Mouse (Mus musculus): Measurements from ENCODE around the gene Kdm5b. TPM values are rescaled to one million over a fixed set of nuclear protein-coding genes. Genes with fewer than 3 reads are reported as not detected.
"Not testable (repeated sequence)": the region's sequence is repeated elsewhere in the genome, so short reads cannot be mapped to it uniquely, and the experiment has no call there.

Kdm5b gene
- polyA plus RNA-seq, 1 experiment from 2014 or later, result 102 TPM

GRCm38 (mm10) chr1:134521163-134521562, 38.8 kb upstream of the Kdm5b start:
- H3K9ac ChIP-seq (replicated peaks), result no peak overlapping the region
- no peak overlapping the region for H3K4me2 ChIP-seq (replicated peaks)
- H3K9me3 ChIP-seq, result no peaks in the 10 kb centered on the region
- no peak for ATAC-seq (ENCODE audit: low FRiP score, low read depth)
- H3K4me1 ChIP-seq, result peaks cover 13% of the 10 kb centered on the region; the same call in 1 of the 2 replicates
- no peak overlapping the region for H3K27ac ChIP-seq (replicated peaks)
- no peak overlapping the region for H3K4me3 ChIP-seq
- 83% methylated on average over 7 of the region's 7 CpGs for WGBS
- H3K36me3 ChIP-seq, result no peaks in the 10 kb centered on the region
- H3K27me3 ChIP-seq, result no peaks in the 10 kb centered on the region

GRCm38 (mm10) chr1:134522325-134522724, 37.6 kb upstream of the Kdm5b start:
- Histone ChIP-seq H3K4me1 (0 out of 2 replicates have a peak, but pooled peaks cover 4% of the 10 kb centered on the region), H3K27me3 (no peaks in the 10 kb centered on the region), H3K27ac (replicated peaks) (no peak overlapping the region), H3K36me3 (no peaks in the 10 kb centered on the region), H3K4me2 (replicated peaks) (no peak overlapping the region), H3K9me3 (no peaks in the 10 kb centered on the region), H3K4me3 (no peak overlapping the region), H3K9ac (replicated peaks) (no peak overlapping the region)
- WGBS, result 44% methylated on average over 2 of the region's 2 CpGs
- no peak for ATAC-seq (ENCODE audit: low FRiP score, low read depth)

DNA sequence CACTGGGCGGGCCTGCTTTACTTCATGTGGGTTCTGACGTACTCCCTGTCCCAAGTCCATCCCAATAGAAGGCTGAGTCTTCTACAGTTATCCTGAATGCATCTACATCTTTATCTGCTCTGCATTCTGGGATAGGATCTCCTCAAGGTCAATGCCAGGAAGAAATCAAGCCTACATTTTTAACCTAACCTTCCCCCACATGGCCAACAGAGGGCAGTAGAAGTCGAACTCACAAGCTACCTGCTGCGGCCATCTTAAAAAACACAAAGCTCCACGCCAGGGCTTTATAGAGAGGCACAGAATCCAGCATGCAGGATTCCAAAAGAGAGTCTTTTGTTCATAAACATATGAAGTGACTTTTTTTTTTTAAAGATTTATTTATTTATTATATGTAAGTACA, 35.5 kb upstream of the Kdm5b start:
- WGBS, result 79% methylated on average over 5 of the region's 5 CpGs
- Histone ChIP-seq H3K36me3 (no peaks in the 10 kb centered on the region), H3K4me2 (replicated peaks) (no peak overlapping the region), H3K9ac (replicated peaks) (no peak overlapping the region), H3K9me3 (no peaks in the 10 kb centered on the region), H3K4me1 (no peaks in the 10 kb centered on the region), H3K27me3 (no peaks in the 10 kb centered on the region), H3K27ac (replicated peaks) (no peak overlapping the region), H3K4me3 (no peak overlapping the region)
- ATAC-seq (ENCODE audit: low FRiP score, low read depth), result no peak

- Histone ChIP-seq H3K9me3 (no peaks in the 10 kb centered on the region), H3K27ac (replicated peaks) (no peak overlapping the region), H3K4me2 (replicated peaks) (no peak overlapping the region), H3K27me3 (no peaks in the 10 kb centered on the region), H3K9ac (replicated peaks) (no peak overlapping the region), H3K4me1 (no peaks in the 10 kb centered on the region), H3K4me3 (no peak overlapping the region), H3K36me3 (no peaks in the 10 kb centered on the region)
- 84% methylated on average over 1 of the region's 1 CpGs for WGBS
- no peak for ATAC-seq (ENCODE audit: low FRiP score, low read depth)
These were observed 35.0 kb upstream of the Kdm5b start for GRCm38 (mm10) chr1:134525015-134525414.

GRCm38 (mm10) chr1:134526752-134527151, 33.2 kb upstream of the Kdm5b start:
- Histone ChIP-seq H3K27me3 (no peaks in the 10 kb centered on the region), H3K9me3 (no peaks in the 10 kb centered on the region), H3K27ac (replicated peaks) (no peak overlapping the region), H3K9ac (replicated peaks) (no peak overlapping the region), H3K36me3 (no peaks in the 10 kb centered on the region), H3K4me1 (no peaks in the 10 kb centered on the region), H3K4me2 (replicated peaks) (no peak overlapping the region), H3K4me3 (no peak overlapping the region)
- 82% methylated on average over 6 of the region's 6 CpGs for WGBS
- no peak for ATAC-seq (ENCODE audit: low FRiP score, low read depth)

DNA sequence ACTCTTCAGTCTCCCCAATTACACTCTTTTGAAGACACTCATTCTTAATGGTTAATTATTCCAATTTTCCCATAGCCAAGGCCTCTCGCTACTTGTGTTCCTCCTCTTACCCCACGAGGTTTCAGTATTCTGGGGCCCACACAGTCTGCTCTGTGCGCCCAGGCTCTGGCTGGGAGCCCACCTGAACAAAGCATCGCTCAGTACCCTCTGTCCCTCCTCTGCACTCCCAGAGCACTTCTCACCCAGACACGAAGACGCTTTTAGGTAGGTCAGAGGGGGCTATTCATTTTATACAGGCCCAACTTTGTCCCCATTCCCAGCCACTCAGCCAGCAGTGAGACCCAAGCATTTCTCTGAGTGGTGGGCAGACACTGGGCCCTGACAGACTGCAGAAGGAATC, 29.4 kb upstream of the Kdm5b start:
- Histone ChIP-seq H3K4me3 (no peak overlapping the region), H3K4me1 (no peaks in the 10 kb centered on the region), H3K27ac (replicated peaks) (no peak overlapping the region), H3K27me3 (no peaks in the 10 kb centered on the region), H3K9me3 (no peaks in the 10 kb centered on the region), H3K4me2 (replicated peaks) (no peak overlapping the region), H3K36me3 (no peaks in the 10 kb centered on the region), H3K9ac (replicated peaks) (no peak overlapping the region)
- WGBS, result 79% methylated on average over 6 of the region's 6 CpGs
- ATAC-seq (ENCODE audit: low FRiP score, low read depth), result no peak

DNA sequence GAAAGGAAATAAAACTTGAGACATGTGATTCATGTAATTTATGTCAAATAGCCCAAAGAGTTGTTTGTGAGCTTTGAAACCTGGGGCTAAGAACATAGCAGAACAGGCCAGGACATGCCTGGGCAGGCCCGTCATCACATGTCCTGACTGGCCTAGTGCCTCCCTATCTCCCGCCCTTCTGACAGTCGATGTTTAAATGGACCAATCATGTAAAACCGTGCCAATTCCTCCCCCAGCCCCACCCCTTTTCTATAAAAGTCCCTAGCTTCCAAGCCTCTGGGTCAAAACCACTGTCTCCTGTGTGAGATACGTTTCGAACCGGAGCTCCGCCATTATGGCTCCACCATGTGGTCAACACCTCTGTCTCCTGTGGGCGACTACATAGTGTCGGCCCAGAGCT, 26.3 kb upstream of the Kdm5b start:
- H3K4me2 ChIP-seq (replicated peaks); ATAC-seq (ENCODE audit: low FRiP score, low read depth); H3K9me3 ChIP-seq; H3K4me1 ChIP-seq; H3K36me3 ChIP-seq; H3K27me3 ChIP-seq; H3K27ac ChIP-seq (replicated peaks); H3K4me3 ChIP-seq; H3K9ac ChIP-seq (replicated peaks): not testable (repeated sequence)
- WGBS, result 93% methylated on average over 10 of the region's 10 CpGs

DNA sequence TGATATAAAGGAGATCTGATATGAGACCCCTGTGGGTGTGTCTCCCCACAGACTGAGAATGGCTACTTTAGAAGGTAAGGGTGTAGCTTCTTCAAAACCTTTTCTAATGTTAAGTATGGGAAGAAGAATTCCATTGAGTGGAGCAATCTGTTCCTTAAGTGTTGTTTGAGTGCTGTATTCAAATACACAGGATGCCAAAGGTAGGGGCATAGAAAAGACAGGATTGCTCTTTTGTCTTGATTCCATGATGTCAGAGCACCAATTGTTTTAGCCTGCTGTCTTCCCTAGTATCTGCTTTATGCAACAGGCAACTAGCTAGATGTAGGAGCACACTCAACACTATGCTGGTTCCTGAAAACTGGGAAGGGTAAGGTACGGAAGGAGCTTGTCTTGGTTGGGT, 24.9 kb upstream of the Kdm5b start:
- Histone ChIP-seq H3K27ac (replicated peaks) (no peak overlapping the region), H3K4me3 (no peak overlapping the region), H3K9me3 (no peaks in the 10 kb centered on the region), H3K4me1 (no peaks in the 10 kb centered on the region), H3K4me2 (replicated peaks) (no peak overlapping the region), H3K36me3 (no peaks in the 10 kb centered on the region), H3K27me3 (no peaks in the 10 kb centered on the region), H3K9ac (replicated peaks) (no peak overlapping the region)
- ATAC-seq (ENCODE audit: low FRiP score, low read depth), result no peak
- 100% methylated on average over 1 of the region's 1 CpGs for WGBS

GRCm38 (mm10) chr1:134535513-134535912, 24.5 kb upstream of the Kdm5b start:
- no peak for ATAC-seq (ENCODE audit: low FRiP score, low read depth)
- 72% methylated on average over 3 of the region's 3 CpGs for WGBS

GRCm38 (mm10) chr1:134540610-134541009, 19.4 kb upstream of the Kdm5b start:
- Histone ChIP-seq H3K4me1 (no peaks in the 10 kb centered on the region), H3K4me2 (replicated peaks) (no peak overlapping the region), H3K9me3 (0 out of 2 replicates have a peak, but pooled peaks cover 8% of the 10 kb centered on the region), H3K36me3 (no peaks in the 10 kb centered on the region), H3K27me3 (no peaks in the 10 kb centered on the region), H3K9ac (replicated peaks) (no peak overlapping the region), H3K4me3 (no peak overlapping the region), H3K27ac (replicated peaks) (no peak overlapping the region)
- 95% methylated on average over 10 of the region's 10 CpGs for WGBS
- ATAC-seq (ENCODE audit: low FRiP score, low read depth), result no peak

More at GRCm38 (mm10) chr1:134535513-134535912, 24.5 kb upstream of the Kdm5b start:
- Histone ChIP-seq H3K4me3 (no peak overlapping the region), H3K4me1 (no peaks in the 10 kb centered on the region), H3K27me3 (no peaks in the 10 kb centered on the region), H3K9ac (replicated peaks) (no peak overlapping the region), H3K27ac (replicated peaks) (no peak overlapping the region), H3K4me2 (replicated peaks) (no peak overlapping the region), H3K9me3 (no peaks in the 10 kb centered on the region), H3K36me3 (no peaks in the 10 kb centered on the region)

- Histone ChIP-seq H3K27me3 (no peaks in the 10 kb centered on the region), H3K36me3 (no peaks in the 10 kb centered on the region), H3K9ac (replicated peaks) (no peak overlapping the region), H3K27ac (replicated peaks) (no peak overlapping the region), H3K4me1 (no peaks in the 10 kb centered on the region), H3K4me2 (replicated peaks) (no peak overlapping the region), H3K9me3 (0 out of 2 replicates have a peak, but pooled peaks cover 8% of the 10 kb centered on the region), H3K4me3 (no peak overlapping the region)
- WGBS, result 75% methylated on average over 4 of the region's 4 CpGs
- no peak for ATAC-seq (ENCODE audit: low FRiP score, low read depth)
These were observed 11.7 kb upstream of the Kdm5b start for GRCm38 (mm10) chr1:134548231-134548630.

DNA sequence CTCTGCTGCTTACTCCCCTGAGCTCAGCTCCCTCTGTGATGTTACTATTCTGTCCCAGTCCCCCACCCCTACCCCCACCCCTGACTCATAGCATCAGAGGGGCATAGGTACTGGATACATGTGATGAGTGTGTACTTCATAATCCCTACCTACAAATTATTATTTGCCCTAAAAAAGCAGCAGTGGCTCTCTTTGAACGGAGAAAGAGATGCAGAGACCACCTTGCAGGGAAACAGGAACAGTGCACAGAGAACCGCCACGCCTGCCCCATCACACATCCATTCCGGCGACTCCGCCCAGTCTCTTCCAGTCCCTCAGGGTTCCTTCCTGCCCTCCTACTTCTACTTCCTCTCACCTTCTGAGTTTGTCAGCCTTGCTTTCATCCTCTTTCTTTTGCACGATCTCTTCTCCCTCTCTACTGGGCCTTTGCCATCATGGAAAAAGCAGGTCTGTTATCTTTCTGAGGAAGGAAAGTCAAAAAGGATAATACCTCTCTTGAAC, 10.3 kb upstream of the Kdm5b start, which contains the start of gene Mgat4e:
Gene Mgat4e, minus strand, starts transcription at position 51 of the 501 bp plus-strand sequence.
- H3K9ac ChIP-seq (replicated peaks), result no peak within 1 kb of the TSS
- no peak for ATAC-seq (ENCODE audit: low FRiP score, low read depth)
- no peak within 1 kb of the TSS for H3K4me2 ChIP-seq (replicated peaks)
- H3K4me1 ChIP-seq, result no peaks in the 10 kb centered on the region
- H3K4me3 ChIP-seq, result no peak within 1 kb of the TSS
- 71% methylated on average over 7 of the region's 7 CpGs for WGBS
- 0 out of 2 replicates have a peak, but pooled peaks cover 8% of the 10 kb centered on the region for H3K9me3 ChIP-seq
- no peaks in the 10 kb centered on the region for H3K36me3 ChIP-seq
- no peak within 1 kb of the TSS for H3K27ac ChIP-seq (replicated peaks)
- H3K27me3 ChIP-seq, result no peaks in the 10 kb centered on the region

DNA sequence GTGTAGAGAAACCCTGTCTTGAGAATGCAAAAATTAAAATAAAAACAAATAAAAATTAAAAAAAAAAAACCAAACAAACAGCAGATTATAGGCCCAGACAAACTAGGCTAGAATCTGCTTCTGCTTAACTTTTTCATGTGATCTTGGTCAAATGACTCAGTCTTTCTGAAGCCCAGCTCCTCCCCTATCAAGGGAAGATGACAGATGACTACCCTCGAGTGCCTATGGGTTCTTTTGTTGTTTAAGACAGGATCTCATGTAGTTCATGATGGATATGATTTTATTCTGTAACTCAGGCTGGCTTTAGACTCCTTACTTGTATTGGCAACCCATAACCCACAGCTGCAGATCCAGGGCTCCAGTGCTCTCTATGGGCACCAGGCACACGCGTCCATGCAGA, 8.1 kb upstream of the Kdm5b start:
- H3K27ac ChIP-seq (replicated peaks), result no peak overlapping the region
- H3K36me3 ChIP-seq, result no peaks in the 10 kb centered on the region
- WGBS, result 84% methylated on average over 3 of the region's 3 CpGs
- peaks cover 10% of the 10 kb centered on the region; the same call in 1 of the 2 replicates for H3K4me1 ChIP-seq
- H3K9ac ChIP-seq (replicated peaks), result no peak overlapping the region
- no peaks in the 10 kb centered on the region for H3K9me3 ChIP-seq
- H3K27me3 ChIP-seq, result peaks cover 8% of the 10 kb centered on the region
- ATAC-seq (ENCODE audit: low FRiP score, low read depth), result no peak
- H3K4me3 ChIP-seq, result no peak overlapping the region
- H3K4me2 ChIP-seq (replicated peaks), result no peak overlapping the region

Data from midbrain, embryonic 12.5 days (tissue).